Mouse (Mus musculus) MEL (cell line): ENCODE measurements around the gene Ccm2.

Experiments used
- MAX ChIP-seq: IDR thresholded peaks from 2 replicates; pipeline ENCODE4 v1.6.1; 2011; ENCODE audit warnings: low read length, improper control_type of control experiment
- POLR2A ChIP-seq, 2 experiments: IDR thresholded peaks; 2 replicates each; pipeline ENCODE4 v1.6.1; 2011 to 2012; ENCODE audit warnings: low read length in 2 of 2, mild to moderate bottlenecking in 2 of 2, control low read depth in 1 of 2, improper control_type of control experiment in 1 of 2, low read depth in 1 of 2, moderate library complexity in 1 of 2; ENCODE audit not compliant: control insufficient read depth in 1 of 2, insufficient read depth in 1 of 2, poor library complexity in 1 of 2

DNA sequence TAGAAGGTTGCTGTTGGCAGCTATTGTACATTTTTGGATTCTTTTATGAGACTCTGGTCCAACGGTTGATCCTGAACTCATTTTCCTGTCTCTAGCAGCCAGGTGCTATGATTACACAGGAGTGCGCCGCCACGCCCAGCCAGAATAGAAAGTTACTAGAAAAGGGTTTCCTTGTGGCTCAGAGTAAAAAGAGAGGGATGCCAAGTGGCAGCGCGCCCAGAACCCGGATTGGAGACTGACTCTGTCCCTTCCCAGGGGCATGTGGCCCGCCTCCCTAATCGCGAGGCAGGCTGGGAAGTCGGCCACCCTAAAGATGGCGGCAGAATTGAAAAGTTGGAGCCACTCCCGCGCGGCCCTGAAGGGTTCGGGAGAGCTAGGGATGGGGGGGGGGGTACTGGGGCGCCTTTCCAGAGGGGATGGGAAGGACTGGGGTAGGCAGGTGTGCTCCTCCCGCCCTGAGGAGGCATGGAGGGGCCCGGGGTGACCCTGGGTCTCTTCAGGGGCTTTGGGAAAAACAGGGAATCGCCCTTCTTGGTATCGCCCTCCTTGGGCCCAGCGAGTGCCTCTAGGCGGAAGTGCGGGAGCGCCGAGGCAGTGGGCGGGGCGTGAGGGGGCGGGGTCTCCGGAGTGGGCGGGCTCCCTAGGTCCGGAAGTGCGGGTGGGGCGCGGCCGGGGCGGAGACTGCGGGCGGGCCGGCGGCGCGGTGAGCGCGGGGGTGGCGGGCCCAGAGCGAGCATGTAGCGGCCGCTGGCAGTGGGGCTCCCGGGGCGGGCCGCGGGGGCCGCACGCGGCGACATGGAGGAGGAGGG is at the start of gene Ccm2:
- peak; percentile 94 to 98 for TF ChIP-seq POLR2A (IDR thresholded peaks at IDR 0.05; ENCODE audit: control insufficient read depth in 1 of 2, insufficient read depth in 1 of 2, low read depth in 1 of 2, low read length in 2 of 2, poor library complexity in 1 of 2)
- peak; percentile 62 for TF ChIP-seq MAX
